Mouse (Mus musculus) common myeloid progenitor, adult 5-6 weeks (primary cell): ENCODE data around the gene Nrsn2. TPM values are rescaled to one million over a fixed set of nuclear protein-coding genes. Genes with fewer than 3 reads are reported as not detected.

ENCODE experiments used
- total RNA-seq: library from RNA; stranded (forward); fragments of 200-1000, 187-1606 nt; gene quantifications from 2 replicates; pipeline ENCODE4 v1.2.3, GENCODE M21; 2017

Gene Nrsn2
- total RNA-seq, 1 experiment from 2014 or later: not detected

Other genes starting within 250 kb of the Nrsn2 start
- 1.2 TPM in 1 of 2 replicates, not detected in the other for gene Tcf15, start 233.1 kb downstream of the Nrsn2 start, total RNA-seq
- gene Csnk2a1, start 149.8 kb downstream of the Nrsn2 start, total RNA-seq: 105 and 132 TPM in 2 replicates
- gene Tbc1d20, start 82.8 kb downstream of the Nrsn2 start, total RNA-seq: 15.1 and 17.1 TPM in 2 replicates
- gene Rbck1, start 44.0 kb downstream of the Nrsn2 start, total RNA-seq: 45.6 and 61.9 TPM in 2 replicates
- gene Trib3, start 32.6 kb downstream of the Nrsn2 start, total RNA-seq: not detected in 2 replicates
- 3.3 and 3.7 TPM in 2 replicates for gene Sox12, start 21.4 kb upstream of the Nrsn2 start, total RNA-seq
- gene Zcchc3, start 38.4 kb upstream of the Nrsn2 start, total RNA-seq: 3.7 and 4.3 TPM in 2 replicates
- not detected in 2 replicates for gene 6820408C15Rik, start 38.9 kb upstream of the Nrsn2 start, total RNA-seq
- not detected in 2 replicates for gene Defb23, start 88.0 kb upstream of the Nrsn2 start, total RNA-seq
- gene Defb20, start 100.4 kb upstream of the Nrsn2 start, total RNA-seq: not detected in 2 replicates
- gene Defb22, start 113.5 kb upstream of the Nrsn2 start, total RNA-seq: not detected in 2 replicates
- not detected in 2 replicates for gene Defb26, start 135.1 kb upstream of the Nrsn2 start, total RNA-seq
- not detected in 2 replicates for gene Defb28, start 141.6 kb upstream of the Nrsn2 start, total RNA-seq
- not detected in 2 replicates for gene Defb29, start 163.5 kb upstream of the Nrsn2 start, total RNA-seq
- gene Gm17416, start 192.7 kb upstream of the Nrsn2 start, total RNA-seq: not detected in 2 replicates
- not detected in 2 replicates for gene Defb21, start 196.1 kb upstream of the Nrsn2 start, total RNA-seq
- gene Defb19, start 203.7 kb upstream of the Nrsn2 start, total RNA-seq: not detected in 2 replicates
- not detected in 2 replicates for gene Defb45, start 222.8 kb upstream of the Nrsn2 start, total RNA-seq
- not detected in 2 replicates for gene Defb36, start 227.7 kb upstream of the Nrsn2 start, total RNA-seq
- gene Defb25, start 246.4 kb upstream of the Nrsn2 start, total RNA-seq: not detected in 2 replicates